Comparison of ENCODE assay signal across 8 mouse cellular contexts in the genomic region with DNA sequence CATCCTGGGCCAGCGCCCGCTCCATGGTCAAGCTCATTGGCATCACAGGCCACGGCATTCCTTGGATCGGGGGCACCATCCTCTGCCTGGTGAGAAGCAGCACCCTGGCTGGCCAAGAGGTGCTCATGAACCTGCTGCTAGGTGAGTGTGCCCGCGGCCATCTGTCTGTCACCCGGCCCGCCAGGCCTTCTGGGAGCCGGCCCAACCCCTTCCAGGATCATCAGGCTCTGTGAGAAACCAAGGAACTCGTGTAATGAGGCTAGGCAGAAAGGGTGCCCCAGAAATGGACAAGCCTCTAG. TPM values are rescaled to one million over a fixed set of nuclear protein-coding genes. Genes with fewer than 3 reads are reported as not detected.
DNase-seq lines count a peak whose midpoint lies in the region; ATAC-seq lines count a peak whose summit lies in the region.

No protein-coding gene starts in this region.

- H3K27me3 ChIP-seq in lung, embryonic 15.5 days, result no peaks in the 10 kb centered on the region
- no peaks in the 10 kb centered on the region for H3K27me3 ChIP-seq in embryonic facial prominence, embryonic 14.5 days (replicated peaks; ENCODE audit: control insufficient read depth, insufficient read depth, low read length)
- no peaks in the 10 kb centered on the region for H3K27me3 ChIP-seq in limb, embryonic 10.5 days (ENCODE audit: low read depth, poor library complexity, severe bottlenecking)

- H3K27ac ChIP-seq in lung, embryonic 15.5 days, result no peak overlapping the region
- no peak overlapping the region; the same call in 1 of the 2 replicates for H3K27ac ChIP-seq in embryonic facial prominence, embryonic 14.5 days (replicated peaks; ENCODE audit: low read depth, low read length)
- H3K27ac ChIP-seq in limb, embryonic 10.5 days, result peak overlapping the region; percentile 64

- 0 out of 2 replicates have a peak overlapping the region, but pooled peaks have one; percentile 40 for H3K9ac ChIP-seq in lung, embryonic 15.5 days
- peak overlapping the region; percentile 67 for H3K9ac ChIP-seq in embryonic facial prominence, embryonic 14.5 days (ENCODE audit: low read depth, low read length)

- H3K4me1 ChIP-seq in lung, embryonic 15.5 days, result peaks cover 3% of the 10 kb centered on the region; the same call in 1 of the 2 replicates
- H3K4me1 ChIP-seq in embryonic facial prominence, embryonic 14.5 days (ENCODE audit: control insufficient read depth, insufficient read depth, low read length), result peaks cover 7% of the 10 kb centered on the region; the same call in 1 of the 2 replicates
- peaks cover 11% of the 10 kb centered on the region for H3K4me1 ChIP-seq in limb, embryonic 10.5 days

- H3K4me3 ChIP-seq in lung, embryonic 15.5 days, result peak overlapping the region; percentile 33
- peak overlapping the region; percentile 40 for H3K4me3 ChIP-seq in embryonic facial prominence, embryonic 14.5 days (ENCODE audit: low read depth, low read length)
- peak overlapping the region; percentile 40 for H3K4me3 ChIP-seq in limb, embryonic 10.5 days

- peak; percentile 27; the same call in 1 of the 2 replicates for ATAC-seq in lung, embryonic 15.5 days (ENCODE audit: borderline replicate concordance, extremely low read depth, low FRiP score, low TSS enrichment)
- no peak for ATAC-seq in embryonic facial prominence, embryonic 14.5 days (ENCODE audit: low read depth)
- ATAC-seq in granulocyte monocyte progenitor cell, adult 5-6 weeks (replicated peaks; ENCODE audit: poor library complexity, severe bottlenecking), result no peak

- peak overlapping the region; percentile 51 for H3K4me2 ChIP-seq in lung, embryonic 15.5 days
- H3K4me2 ChIP-seq in embryonic facial prominence, embryonic 14.5 days (ENCODE audit: low read depth, low read length), result peak overlapping the region; percentile 60

- no peak for DNase-seq in lung, postnatal 14 days
- no peak for DNase-seq in embryonic facial prominence, embryonic 14.5 days (ENCODE audit: low spot score)
- no peak for DNase-seq in limb, embryonic 10.5 days (ENCODE audit: low spot score)
- DNase-seq in skeletal muscle tissue, adult 2 months (ENCODE audit: low read depth, low spot score), result peak; percentile 58
- DNase-seq in thymus, adult 18-20 months, result no peak
- DNase-seq in embryo, embryonic 10.5 days (ENCODE audit: low spot score), result no peak

- no peaks in the 10 kb centered on the region for H3K9me3 ChIP-seq in lung, embryonic 15.5 days
- no peaks in the 10 kb centered on the region for H3K9me3 ChIP-seq in embryonic facial prominence, embryonic 14.5 days (ENCODE audit: control insufficient read depth, low read length)
- no peaks in the 10 kb centered on the region for H3K9me3 ChIP-seq in limb, embryonic 10.5 days (replicated peaks)

- WGBS in lung, embryonic 15.5 days, result 84% methylated on average over 10 of the region's 10 CpGs
- WGBS in embryonic facial prominence, embryonic 14.5 days, result 81% methylated on average over 10 of the region's 10 CpGs
- 82% methylated on average over 10 of the region's 10 CpGs for WGBS in limb, embryonic 10.5 days

- no peaks in the 10 kb centered on the region for H3K36me3 ChIP-seq in lung, embryonic 15.5 days
- no peaks in the 10 kb centered on the region for H3K36me3 ChIP-seq in embryonic facial prominence, embryonic 14.5 days (ENCODE audit: control insufficient read depth, insufficient read depth, low read length)
- no peaks in the 10 kb centered on the region for H3K36me3 ChIP-seq in limb, embryonic 10.5 days

RNA-seq across cellular contexts. Expression of gene Plpp7, which starts 0.7 kb away (rescaled TPM):
- 3.9 and 4.2 TPM in 2 replicates for polyA plus RNA-seq in lung, embryonic 15.5 days (2015; fragmentation: Nextera tagmentation; extraction: Ambion mirVana)
- polyA plus RNA-seq in embryonic facial prominence, embryonic 14.5 days (2014; fragmentation: Nextera tagmentation; extraction: Ambion mirVana), result 11.7 and 13.0 TPM in 2 replicates
- 2.8 and 3.8 TPM in 2 replicates for polyA plus RNA-seq in limb, embryonic 10.5 days (2016; fragmentation: Nextera tagmentation; extraction: Ambion mirVana)
- 2.6 TPM in 1 of 2 replicates, not detected in the other for total RNA-seq in granulocyte monocyte progenitor cell, adult 5-6 weeks (2014; fragmentation: Nextera tagmentation)
- 0.56 and 0.77 TPM in 2 replicates for total RNA-seq in granulocyte monocyte progenitor cell, adult 5-6 weeks (2017)

RNA-seq across cellular contexts. Expression of gene Fam78a, which starts 11.4 kb away (rescaled TPM):
- polyA plus RNA-seq in lung, embryonic 15.5 days (2015; fragmentation: Nextera tagmentation; extraction: Ambion mirVana), result 4.6 and 5.8 TPM in 2 replicates
- 8.2 and 8.9 TPM in 2 replicates for polyA plus RNA-seq in embryonic facial prominence, embryonic 14.5 days (2014; fragmentation: Nextera tagmentation; extraction: Ambion mirVana)
- polyA plus RNA-seq in limb, embryonic 10.5 days (2016; fragmentation: Nextera tagmentation; extraction: Ambion mirVana), result 2.0 TPM in 2 replicates
- total RNA-seq in granulocyte monocyte progenitor cell, adult 5-6 weeks (2014; fragmentation: Nextera tagmentation), result 10.9 and 11.9 TPM in 2 replicates
- 6.5 and 8.6 TPM in 2 replicates for total RNA-seq in granulocyte monocyte progenitor cell, adult 5-6 weeks (2017)

RNA-seq across cellular contexts. Expression of gene Prrc2b, which starts 54.8 kb away (rescaled TPM):
- polyA plus RNA-seq in lung, embryonic 15.5 days (2015; fragmentation: Nextera tagmentation; extraction: Ambion mirVana), result 49.5 and 51.7 TPM in 2 replicates
- 63.0 and 66.0 TPM in 2 replicates for polyA plus RNA-seq in embryonic facial prominence, embryonic 14.5 days (2014; fragmentation: Nextera tagmentation; extraction: Ambion mirVana)
- 71.2 and 80.3 TPM in 2 replicates for polyA plus RNA-seq in limb, embryonic 10.5 days (2016; fragmentation: Nextera tagmentation; extraction: Ambion mirVana)
- 32.6 and 46.7 TPM in 2 replicates for total RNA-seq in granulocyte monocyte progenitor cell, adult 5-6 weeks (2014; fragmentation: Nextera tagmentation)
- total RNA-seq in granulocyte monocyte progenitor cell, adult 5-6 weeks (2017), result 10.5 and 12.8 TPM in 2 replicates
